Mouse (Mus musculus): ENCODE measurements around the gene Elavl3. TPM values are rescaled to one million over a fixed set of nuclear protein-coding genes. Genes with fewer than 3 reads are reported as not detected.
"Not testable (repeated sequence)": the region's sequence is repeated elsewhere in the genome, so short reads cannot be mapped to it uniquely, and the experiment has no call there.

Gene Elavl3
- polyA plus RNA-seq, 1 experiment = 0.06 TPM

DNA sequence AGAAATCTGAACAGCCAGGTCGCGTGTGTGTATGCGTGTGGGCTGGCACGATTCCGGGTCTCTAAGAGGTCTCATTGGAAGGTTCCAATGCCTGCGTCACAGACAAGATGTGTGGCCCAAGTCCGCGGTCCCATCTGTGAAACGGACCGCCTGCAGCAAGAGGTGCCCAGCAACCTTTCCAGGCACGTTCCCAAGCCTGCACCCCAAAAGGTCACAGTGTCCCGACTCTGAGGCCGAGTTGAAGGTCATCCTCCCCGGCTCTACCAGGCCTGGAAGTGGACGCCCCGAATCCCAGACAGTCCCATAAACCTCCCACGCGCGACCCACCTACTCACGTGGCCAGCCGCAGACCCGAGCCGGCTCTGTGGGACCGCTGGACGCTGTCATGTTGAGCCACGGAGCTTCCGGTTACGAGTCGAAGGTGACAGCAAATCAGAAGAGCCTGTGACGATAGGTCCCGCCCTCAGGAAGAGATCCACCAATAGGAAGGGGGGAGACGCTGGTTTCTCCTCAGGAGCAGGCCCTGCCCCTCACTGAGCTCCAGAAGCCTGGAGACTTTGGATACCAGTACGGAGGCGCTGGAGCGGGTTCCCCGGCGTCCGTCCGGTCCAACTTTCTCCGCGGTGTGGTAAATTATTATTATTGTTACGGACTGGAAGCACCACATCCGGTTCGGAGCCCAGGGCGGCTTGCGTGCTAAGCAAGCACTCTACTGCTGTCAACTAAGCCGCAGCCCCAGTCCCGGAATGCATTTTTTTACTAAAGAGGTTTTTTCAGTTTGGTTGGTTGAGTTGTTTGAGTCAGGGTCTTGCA, 33.4 kb upstream of the Elavl3 start, which contains the start of gene Ecsit:
Gene Ecsit (minus strand): TSS at position 417 of the 813 bp plus-strand sequence.
- Histone ChIP-seq H3K4me3 (peak within 1 kb of the TSS; percentile 81), H3K36me3 (ENCODE audit: control insufficient read depth, insufficient read depth) (peaks cover 2% of the 10 kb centered on the region), H3K27me3 (ENCODE audit: control insufficient read depth, insufficient read depth, insufficient read length) (no peaks in the 10 kb centered on the region), H3K79me2 (ENCODE audit: control insufficient read depth, insufficient read depth) (peaks cover 4% of the 10 kb centered on the region), H3ac (ENCODE audit: control insufficient read depth, insufficient read length) (peak within 1 kb of the TSS; percentile 24), H3K4me2 (ENCODE audit: low read depth) (peak within 1 kb of the TSS; percentile 99)
- peak; percentile 80 for TF ChIP-seq POLR2A (IDR thresholded peaks at IDR 0.05; ENCODE audit: insufficient read length, low read depth)
- TF ChIP-seq CEBPB (IDR thresholded peaks at IDR 0.05; ENCODE audit: insufficient read depth, poor library complexity, severe bottlenecking) = no peak
- no peak for TF ChIP-seq TCF3 (IDR thresholded peaks at IDR 0.05; ENCODE audit: insufficient read length, low read depth)
- TF ChIP-seq USF1 (IDR thresholded peaks at IDR 0.05; ENCODE audit: low read depth) = peak; percentile 26
- peak in 1 of 3 experiments; percentile 1 for TF ChIP-seq MYOD1 (IDR thresholded peaks at IDR 0.05; ENCODE audit: control insufficient read depth in 1 of 3, insufficient read length in 2 of 3, low read depth in 2 of 3)
- no peak for TF ChIP-seq E2F4 (IDR thresholded peaks at IDR 0.05; ENCODE audit: insufficient read depth)
- peak; percentile 56 for TF ChIP-seq POLR2AphosphoS2 (IDR thresholded peaks at IDR 0.05; ENCODE audit: insufficient read length, low read depth)
- no peak for TF ChIP-seq TCF12 (IDR thresholded peaks at IDR 0.05; ENCODE audit: insufficient read depth, poor library complexity, severe bottlenecking)
- TF ChIP-seq MAX (IDR thresholded peaks at IDR 0.05; ENCODE audit: low read depth) = no peak
- no peak for TF ChIP-seq SRF (IDR thresholded peaks at IDR 0.05; ENCODE audit: control insufficient read depth, insufficient read length, low read depth)

DNA sequence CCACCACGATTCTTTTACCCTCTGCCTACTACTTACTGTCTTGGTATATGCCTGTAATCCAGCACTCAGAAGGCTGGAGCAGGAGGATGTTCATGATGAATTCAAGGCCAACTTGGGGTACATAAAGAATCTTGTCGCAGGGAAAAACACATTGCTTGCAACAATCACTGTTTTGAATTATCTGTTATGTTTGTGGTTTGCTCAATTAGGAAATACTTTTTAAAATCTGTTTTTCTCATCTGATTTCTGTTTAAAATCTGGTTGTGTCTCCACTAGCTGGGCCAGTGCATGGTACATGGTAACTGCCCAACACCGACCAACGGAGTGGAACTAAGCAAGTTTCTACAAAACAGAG, 32.8 kb upstream of the Elavl3 start:
- TF ChIP-seq MYOD1 (IDR thresholded peaks at IDR 0.05; ENCODE audit: control insufficient read depth in 1 of 3, insufficient read length in 2 of 3, low read depth in 2 of 3) = peak in 1 of 3 experiments; percentile 0
- no peak for TF ChIP-seq CEBPB (IDR thresholded peaks at IDR 0.05; ENCODE audit: insufficient read depth, poor library complexity, severe bottlenecking)
- Histone ChIP-seq H3ac (ENCODE audit: control insufficient read depth, insufficient read length) (peak overlapping the region; percentile 24), H3K36me3 (ENCODE audit: control insufficient read depth, insufficient read depth) (peaks cover 3% of the 10 kb centered on the region), H3K4me2 (ENCODE audit: low read depth) (peak overlapping the region; percentile 95), H3K27me3 (ENCODE audit: control insufficient read depth, insufficient read depth, insufficient read length) (no peaks in the 10 kb centered on the region), H3K79me2 (ENCODE audit: control insufficient read depth, insufficient read depth) (peaks cover 4% of the 10 kb centered on the region), H3K4me3 (peak overlapping the region; percentile 81)

DNA sequence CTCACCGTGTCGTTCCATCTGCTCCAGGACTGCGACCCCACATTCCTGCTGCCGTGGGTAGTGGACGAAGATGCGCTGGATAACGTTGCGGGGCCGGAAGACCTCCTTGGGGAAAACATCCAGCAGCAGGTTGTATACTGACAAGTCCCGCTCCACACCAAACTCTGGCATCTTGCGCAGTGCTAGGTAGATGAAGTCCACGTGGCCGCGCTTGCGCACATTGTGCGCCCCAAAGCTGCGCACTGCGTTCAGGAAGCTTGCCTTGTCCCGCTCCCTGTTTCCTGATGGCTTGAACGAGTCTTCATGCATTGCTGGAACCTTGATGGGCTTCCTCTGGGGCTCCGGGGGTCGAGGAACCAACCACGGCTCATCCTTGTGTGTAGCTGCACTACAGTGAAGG, 24.4 kb upstream of the Elavl3 start:
- Histone ChIP-seq H3K4me3 (no peak overlapping the region), H3K36me3 (ENCODE audit: control insufficient read depth, insufficient read depth) (peaks cover 8% of the 10 kb centered on the region), H3ac (ENCODE audit: control insufficient read depth, insufficient read length) (no peak overlapping the region)

DNA sequence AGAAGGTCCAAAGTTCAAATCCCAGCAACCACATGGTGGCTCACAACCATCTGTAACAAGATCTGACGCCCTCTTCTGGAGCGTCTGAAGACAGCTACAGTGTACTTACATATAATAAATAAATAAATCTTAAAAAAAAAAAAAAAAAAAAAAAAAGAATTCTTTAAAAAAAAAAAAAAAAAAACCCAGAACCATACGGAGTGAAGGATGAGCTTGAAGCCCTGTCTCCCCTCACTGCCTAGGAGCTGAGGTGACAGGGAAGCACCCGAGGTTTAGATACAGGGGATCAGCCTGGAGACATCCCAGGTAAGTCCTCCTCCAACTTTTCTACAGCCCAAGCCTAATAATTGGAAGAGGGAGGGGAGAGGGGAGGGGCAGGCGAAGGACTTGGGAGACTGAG, 24.0 kb upstream of the Elavl3 start:
- not testable (repeated sequence) for H3K36me3 ChIP-seq (ENCODE audit: control insufficient read depth, insufficient read depth); H3K27me3 ChIP-seq (ENCODE audit: control insufficient read depth, insufficient read depth, insufficient read length); H3K79me2 ChIP-seq (ENCODE audit: control insufficient read depth, insufficient read depth); H3K4me2 ChIP-seq (ENCODE audit: low read depth); H3ac ChIP-seq (ENCODE audit: control insufficient read depth, insufficient read length); H3K4me3 ChIP-seq

More for the DNA sequence above, 24.4 kb upstream of the Elavl3 start:
- Histone ChIP-seq H3K79me2 (ENCODE audit: control insufficient read depth, insufficient read depth) (no peaks in the 10 kb centered on the region), H3K27me3 (ENCODE audit: control insufficient read depth, insufficient read depth, insufficient read length) (no peaks in the 10 kb centered on the region), H3K4me2 (ENCODE audit: low read depth) (no peak overlapping the region)
- no peak for TF ChIP-seq MAX (IDR thresholded peaks at IDR 0.05; ENCODE audit: low read depth)
- no peak for TF ChIP-seq MYOD1 (IDR thresholded peaks at IDR 0.05; ENCODE audit: control insufficient read depth in 1 of 3, insufficient read length in 2 of 3, low read depth in 2 of 3)
- TF ChIP-seq USF1 (IDR thresholded peaks at IDR 0.05; ENCODE audit: low read depth) = no peak

DNA sequence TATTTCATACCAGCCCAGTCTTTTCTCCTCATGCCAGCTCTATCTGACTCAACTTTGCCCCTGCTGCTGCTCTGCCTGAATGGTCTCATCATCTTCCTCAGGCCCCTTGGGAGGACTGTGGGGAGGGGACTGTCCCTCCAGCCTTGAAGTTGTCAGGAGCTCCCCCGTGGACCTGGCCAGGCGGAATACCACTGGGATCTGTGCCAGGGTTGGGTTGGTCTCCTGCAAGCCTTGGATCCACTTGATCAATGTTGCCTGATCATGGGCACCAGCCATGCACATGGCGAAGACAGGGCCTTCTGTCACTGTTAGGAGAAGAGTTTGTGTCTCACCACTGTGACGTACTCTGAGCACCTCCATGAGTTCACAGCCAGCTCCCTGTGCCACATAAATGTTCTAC, 20.5 kb upstream of the Elavl3 start:
- Histone ChIP-seq H3ac (ENCODE audit: control insufficient read depth, insufficient read length) (no peak overlapping the region), H3K36me3 (ENCODE audit: control insufficient read depth, insufficient read depth) (no peaks in the 10 kb centered on the region), H3K79me2 (ENCODE audit: control insufficient read depth, insufficient read depth) (no peaks in the 10 kb centered on the region), H3K4me2 (ENCODE audit: low read depth) (peak overlapping the region; percentile 83), H3K4me3 (peak overlapping the region; percentile 26), H3K27me3 (ENCODE audit: control insufficient read depth, insufficient read depth, insufficient read length) (no peaks in the 10 kb centered on the region)
- TF ChIP-seq MYOD1 (IDR thresholded peaks at IDR 0.05; ENCODE audit: control insufficient read depth in 1 of 3, insufficient read length in 2 of 3, low read depth in 2 of 3) (no peak), POLR2AphosphoS2 (IDR thresholded peaks at IDR 0.05; ENCODE audit: insufficient read length, low read depth) (no peak), POLR2A (IDR thresholded peaks at IDR 0.05; ENCODE audit: insufficient read length, low read depth) (no peak), REST (IDR thresholded peaks at IDR 0.05; ENCODE audit: insufficient read depth, insufficient read length) (no peak), CEBPB (IDR thresholded peaks at IDR 0.05; ENCODE audit: insufficient read depth, poor library complexity, severe bottlenecking) (no peak)

DNA sequence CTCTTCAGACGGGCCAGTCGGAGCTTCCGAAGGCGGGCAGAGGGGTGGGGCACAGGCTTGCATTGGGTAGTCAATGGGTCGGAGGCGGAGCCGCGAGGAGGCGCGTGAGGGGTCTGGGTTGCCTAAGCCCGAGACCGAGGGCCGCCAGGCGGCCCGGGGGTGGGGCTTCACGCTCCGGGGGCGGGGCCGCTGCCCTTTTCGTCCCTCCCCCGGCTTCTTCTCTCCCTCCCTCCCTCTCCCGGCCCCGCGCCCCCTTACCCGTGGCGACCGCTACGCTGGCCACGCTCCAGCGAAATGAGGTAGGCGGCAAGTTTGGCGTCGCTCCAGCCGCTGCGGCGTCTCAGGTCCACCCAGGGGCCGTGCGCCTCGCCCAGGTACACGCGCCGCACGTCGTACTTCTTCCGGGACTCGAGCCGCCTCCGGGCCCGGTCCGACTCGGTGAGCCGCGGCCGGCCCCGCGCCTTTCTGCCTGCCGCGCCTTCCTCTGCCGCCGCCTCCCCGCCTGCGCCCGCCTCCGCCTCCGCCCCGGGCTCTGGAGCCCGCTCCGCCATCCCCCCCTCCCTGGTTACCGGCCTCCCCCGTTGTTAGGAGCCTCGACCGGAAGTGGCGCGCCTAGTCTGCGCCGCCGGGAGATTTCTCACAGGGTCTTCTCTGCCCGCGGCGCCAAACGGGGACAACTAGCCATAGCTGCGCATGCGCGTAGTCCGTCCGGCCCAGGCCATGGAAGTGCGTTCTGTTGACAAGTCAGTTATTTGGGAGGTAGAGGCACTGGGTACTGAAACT, 19.2 kb upstream of the Elavl3 start, which contains the start of the genes Gm49318 and Zfp653:
Gene Gm49318 (minus strand): TSS at position 469 of the 783 bp plus-strand sequence.
Gene Zfp653 (minus strand): TSS at position 586 of the 783 bp plus-strand sequence.
- TF ChIP-seq POLR2AphosphoS2 (IDR thresholded peaks at IDR 0.05; ENCODE audit: insufficient read length, low read depth) = peak; percentile 79
- peak; percentile 18 for TF ChIP-seq E2F4 (IDR thresholded peaks at IDR 0.05; ENCODE audit: insufficient read depth)
- peak; percentile 10 for TF ChIP-seq SRF (IDR thresholded peaks at IDR 0.05; ENCODE audit: control insufficient read depth, insufficient read length, low read depth)
- no peak for TF ChIP-seq TCF3 (IDR thresholded peaks at IDR 0.05; ENCODE audit: insufficient read length, low read depth)
- TF ChIP-seq POLR2A (IDR thresholded peaks at IDR 0.05; ENCODE audit: insufficient read length, low read depth) = peak; percentile 71
- Histone ChIP-seq H3K36me3 (ENCODE audit: control insufficient read depth, insufficient read depth) (no peaks in the 10 kb centered on the region), H3K79me2 (ENCODE audit: control insufficient read depth, insufficient read depth) (no peaks in the 10 kb centered on the region), H3K4me3 (peak within 1 kb of the TSS; percentile 26), H3ac (ENCODE audit: control insufficient read depth, insufficient read length) (peak within 1 kb of the TSS; percentile 82), H3K4me2 (ENCODE audit: low read depth) (peak within 1 kb of the TSS; percentile 83), H3K27me3 (ENCODE audit: control insufficient read depth, insufficient read depth, insufficient read length) (no peaks in the 10 kb centered on the region)

Data from myocyte (in vitro differentiated cells).